Mouse (Mus musculus) G1E (cell line): ENCODE measurements around the gene Prl7a2. TPM values are rescaled to one million over a fixed set of nuclear protein-coding genes. Genes with fewer than 3 reads are reported as not detected.

Experiments used
- ATAC-seq: 2 replicates; pipeline ENCODE4 v1.8.0; 2016; ENCODE audit warnings: mild to moderate bottlenecking; ENCODE audit not compliant: insufficient number of reproducible peaks, poor library complexity, low FRiP score, severe bottlenecking; ENCODE audit errors: extremely low read depth
- DNase-seq: peaks from one replicate; pipeline ENCODE4 v3.0.0; 2012; ENCODE audit warnings: low spot score
- H3K27me3 ChIP-seq: 2 replicates; pipeline ENCODE4 v1.6.1; 2012; ENCODE audit warnings: mild to moderate bottlenecking, low read length, inconsistent platforms; ENCODE audit not compliant: insufficient read depth
- H3K36me3 ChIP-seq: replicated peaks from 2 replicates; pipeline ENCODE3; 2012; ENCODE audit warnings: mild to moderate bottlenecking, inconsistent platforms
- H3K4me1 ChIP-seq: 2 replicates; pipeline ENCODE4 v1.6.1; 2012; ENCODE audit warnings: low read depth, low read length, inconsistent platforms, mixed read lengths; ENCODE audit not compliant: insufficient read depth
- H3K4me3 ChIP-seq: 2 replicates; pipeline ENCODE4 v1.5.1; 2012; ENCODE audit warnings: low read depth, mild to moderate bottlenecking, inconsistent platforms, low read length, moderate library complexity, mixed read lengths
- H3K9me3 ChIP-seq: replicated peaks from 2 replicates; pipeline ENCODE4 v1.6.1; 2012; ENCODE audit warnings: inconsistent platforms
- CTCF ChIP-seq: IDR thresholded peaks from 2 replicates; pipeline ENCODE4 v1.5.1; 2012; ENCODE audit warnings: low read depth, low read length, inconsistent platforms, mixed read lengths
- GATA1 ChIP-seq: IDR thresholded peaks from 2 replicates; pipeline ENCODE4 v1.6.1; 2012; ENCODE audit warnings: borderline replicate concordance, low read length, inconsistent platforms, mixed read lengths
- GATA2 ChIP-seq: IDR thresholded peaks from 2 replicates; pipeline ENCODE4 v1.6.1; 2012; ENCODE audit warnings: low read depth, low read length, inconsistent platforms, borderline replicate concordance
- POLR2AphosphoS5 ChIP-seq: IDR thresholded peaks from 2 replicates; pipeline ENCODE4 v1.6.1; 2012; ENCODE audit warnings: low read depth, low read length, inconsistent platforms; ENCODE audit not compliant: insufficient replicate concordance
- TAL1 ChIP-seq: conservative IDR thresholded peaks from 2 replicates; pipeline ENCODE4 v1.6.1; 2012; ENCODE audit warnings: low read depth, low read length, inconsistent platforms, mixed read lengths
- polyA plus RNA-seq: library from polyadenylated mRNA; stranded (reverse); fragments of >175 nt; gene quantifications from 2 replicates; pipeline ENCODE4 v1.2.3, GENCODE M21; 2012
- total RNA-seq, 2 experiments: library from RNA; stranded (forward) in 1 of 2; stranded (reverse) in 1 of 2; fragments of 200-1000 nt in 1 of 2; fragments of >200 nt in 1 of 2; fragmentation: Nextera tagmentation in 1 of 2; gene quantifications; 2 replicates each; pipeline ENCODE4 v1.2.3; 2014 to 2017

Prl7a2 gene
- total RNA-seq (2014; fragmentation: Nextera tagmentation) (not detected in 2 replicates), total RNA-seq (2017) (not detected in 2 replicates), polyA plus RNA-seq (not detected in 2 replicates)

DNA sequence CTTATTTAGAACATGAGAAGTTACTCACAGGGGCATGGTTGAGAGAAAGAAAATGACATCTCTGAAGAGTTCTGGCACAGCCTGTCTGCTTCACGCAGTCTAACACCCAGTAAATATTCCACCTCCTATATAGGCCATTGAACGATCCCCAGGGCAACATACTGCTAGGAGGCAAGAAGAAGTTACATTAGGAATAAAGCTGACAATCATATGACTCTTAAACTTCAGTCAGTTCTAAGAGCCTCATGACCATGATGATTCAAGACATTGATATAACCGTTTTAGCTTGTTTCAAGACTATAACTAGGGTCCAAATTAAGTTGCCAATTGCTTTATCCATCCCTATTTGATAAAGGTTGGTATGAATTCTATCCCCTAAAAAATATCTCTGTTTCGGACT lies at the start of gene Prl7a2:
TSS of gene Prl7a2 (minus strand) at position 101 of the 400 bp plus-strand sequence.
- no peak for ATAC-seq
- no peaks in the 10 kb centered on the region for H3K4me1 ChIP-seq
- no peak for DNase-seq
- TF ChIP-seq CTCF, result no peak
- no peak for TF ChIP-seq GATA2
- no peak for TF ChIP-seq GATA1
- no peak for TF ChIP-seq POLR2AphosphoS5
- no peak for TF ChIP-seq TAL1
- H3K9me3 ChIP-seq, result no peaks in the 10 kb centered on the region
- no peak within 1 kb of the TSS for H3K4me3 ChIP-seq
- no peaks in the 10 kb centered on the region for H3K36me3 ChIP-seq
- H3K27me3 ChIP-seq, result no peaks in the 10 kb centered on the region

DNA sequence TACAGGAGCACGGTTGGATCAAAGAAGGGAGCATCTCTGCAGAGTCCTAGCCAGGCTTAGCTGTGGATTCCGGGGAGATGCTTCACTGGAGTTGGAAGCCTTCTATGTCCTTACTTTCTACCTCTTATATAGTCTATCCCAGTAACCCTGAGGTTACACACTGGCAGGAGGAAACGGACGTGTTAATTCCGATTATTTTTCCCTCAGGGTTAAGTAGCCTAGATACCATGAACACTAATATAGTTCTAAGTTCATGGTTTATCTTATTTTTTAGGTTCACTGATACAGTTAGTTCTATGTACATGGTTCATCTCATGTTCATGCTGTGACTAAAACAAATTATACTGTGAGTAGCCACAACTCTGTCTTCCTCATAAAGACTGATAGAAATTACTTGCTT lies 48.8 kb upstream of the Prl7a2 start, which contains the start of gene Prl7d1:
TSS of gene Prl7d1 (minus strand) at position 101 of the 400 bp plus-strand sequence.
- no peak for ATAC-seq
- Histone ChIP-seq H3K36me3 (no peaks in the 10 kb centered on the region), H3K4me1 (no peaks in the 10 kb centered on the region), H3K9me3 (no peaks in the 10 kb centered on the region), H3K4me3 (no peak within 1 kb of the TSS), H3K27me3 (no peaks in the 10 kb centered on the region)
- DNase-seq, result no peak
- TF ChIP-seq TAL1 (no peak), CTCF (no peak), POLR2AphosphoS5 (no peak), GATA1 (no peak), GATA2 (no peak)

DNA sequence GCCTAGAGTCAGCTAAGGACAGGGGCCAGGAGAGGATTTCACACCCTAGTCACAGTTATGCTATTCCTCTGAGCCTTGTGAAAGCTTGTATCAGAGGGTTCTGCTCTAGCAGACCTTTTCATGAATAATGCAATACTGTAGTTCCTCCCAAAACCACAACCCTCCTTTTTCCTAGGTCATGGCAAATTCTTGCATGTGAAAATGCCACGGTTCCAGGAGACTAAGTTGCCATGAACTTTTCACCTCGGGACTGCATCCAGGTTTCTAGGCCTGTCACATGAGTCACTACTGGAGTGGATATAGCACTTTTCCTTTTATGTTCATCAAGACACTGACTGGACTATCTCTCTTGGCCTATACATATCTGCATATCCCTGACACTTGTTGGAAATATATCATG lies 38.7 kb upstream of the Prl7a2 start:
- DNase-seq (no peak), ATAC-seq (no peak)
- Histone ChIP-seq H3K27me3 (no peaks in the 10 kb centered on the region), H3K4me3 (no peak overlapping the region), H3K4me1 (no peaks in the 10 kb centered on the region), H3K9me3 (no peaks in the 10 kb centered on the region), H3K36me3 (no peaks in the 10 kb centered on the region)
- TF ChIP-seq CTCF (no peak), GATA1 (no peak), GATA2 (no peak), POLR2AphosphoS5 (no peak), TAL1 (no peak)

DNA sequence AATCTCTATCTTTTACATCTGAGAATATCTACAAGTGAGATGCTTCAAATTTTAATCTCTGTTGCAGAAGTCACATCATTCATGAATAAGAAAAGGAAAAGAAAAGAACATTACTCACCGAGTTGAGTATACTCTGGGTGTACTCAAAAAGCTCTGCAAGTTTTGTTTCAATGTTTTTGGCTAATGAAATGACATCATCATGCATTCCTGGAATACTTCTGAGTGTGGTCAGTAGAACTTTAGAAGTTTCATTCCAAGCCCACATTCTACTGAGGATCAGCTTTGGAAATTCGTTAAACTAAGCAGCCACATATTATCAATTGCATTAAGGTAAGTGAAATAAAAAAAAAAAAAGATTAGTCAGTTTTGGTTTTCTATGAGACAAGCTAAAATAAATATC lies 7.1 kb downstream of the Prl7a2 start:
- no peak overlapping the region for H3K4me3 ChIP-seq
- TF ChIP-seq CTCF, result no peak
- TF ChIP-seq GATA2, result no peak
- no peak for TF ChIP-seq POLR2AphosphoS5
- no peak for TF ChIP-seq GATA1
- TF ChIP-seq TAL1, result no peak
- H3K4me1 ChIP-seq, result no peaks in the 10 kb centered on the region
- no peaks in the 10 kb centered on the region for H3K36me3 ChIP-seq
- DNase-seq (no peak), ATAC-seq (no peak)
- no peaks in the 10 kb centered on the region for H3K27me3 ChIP-seq
- H3K9me3 ChIP-seq, result no peaks in the 10 kb centered on the region

DNA sequence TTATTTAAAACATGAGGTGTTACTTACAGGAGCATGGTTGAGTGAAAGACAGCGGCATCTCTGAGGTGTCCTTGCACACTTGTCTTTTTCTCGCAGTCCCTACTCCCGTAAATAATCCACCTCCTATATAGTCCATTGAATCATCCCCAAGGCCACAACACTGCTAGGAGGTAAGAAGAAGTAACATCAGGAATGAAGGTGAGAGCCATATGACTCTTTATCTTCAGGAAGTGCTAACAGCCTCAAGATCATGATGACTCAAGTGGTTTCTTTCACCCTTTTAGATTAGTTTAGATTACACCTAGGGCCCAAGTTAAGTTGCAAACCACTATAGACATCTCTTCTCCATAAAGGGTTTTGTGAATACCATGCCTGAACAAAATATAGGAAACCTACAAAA lies 25.4 kb downstream of the Prl7a2 start, which contains the start of gene Prl7a1:
TSS of gene Prl7a1 (minus strand) at position 101 of the 400 bp plus-strand sequence.
- Histone ChIP-seq H3K27me3 (no peaks in the 10 kb centered on the region), H3K4me3 (no peak within 1 kb of the TSS), H3K36me3 (no peaks in the 10 kb centered on the region), H3K4me1 (no peaks in the 10 kb centered on the region), H3K9me3 (no peaks in the 10 kb centered on the region)
- DNase-seq (no peak), ATAC-seq (no peak)
- TF ChIP-seq TAL1, result no peak
- no peak for TF ChIP-seq GATA2
- TF ChIP-seq CTCF, result no peak
- TF ChIP-seq GATA1, result no peak
- no peak for TF ChIP-seq POLR2AphosphoS5

DNA sequence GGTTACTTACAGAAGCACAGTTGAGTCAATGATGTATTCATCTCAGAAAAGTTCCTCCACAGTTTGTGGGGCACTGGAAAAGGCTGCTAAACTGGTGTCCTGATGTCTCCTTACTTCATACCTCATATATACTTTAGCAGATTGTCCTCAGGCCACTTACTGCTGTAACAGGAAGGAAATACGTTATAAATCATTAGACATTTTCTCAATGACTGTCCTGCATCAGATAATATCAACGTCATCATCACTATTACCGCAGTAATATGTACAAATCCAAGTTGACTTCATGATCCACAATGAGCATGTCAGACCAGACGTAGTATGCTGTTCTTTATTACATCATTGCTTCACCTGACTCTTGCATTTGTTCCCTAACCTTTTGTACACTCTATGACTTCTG lies 57.4 kb downstream of the Prl7a2 start, which contains the start of gene Prl7b1:
TSS of gene Prl7b1 (minus strand) at position 101 of the 400 bp plus-strand sequence.
- TF ChIP-seq CTCF (no peak), GATA1 (no peak), GATA2 (no peak), TAL1 (no peak), POLR2AphosphoS5 (no peak)
- Histone ChIP-seq H3K4me1 (no peaks in the 10 kb centered on the region), H3K4me3 (no peak within 1 kb of the TSS), H3K27me3 (no peaks in the 10 kb centered on the region), H3K9me3 (no peaks in the 10 kb centered on the region), H3K36me3 (no peaks in the 10 kb centered on the region)
- no peak for DNase-seq
- no peak for ATAC-seq

Other genes starting within 250 kb of the Prl7a2 start
- not detected in 2 replicates for gene Prl8a6, start 229.3 kb downstream of the Prl7a2 start, total RNA-seq (2014; fragmentation: Nextera tagmentation)
- not detected in 2 replicates for gene Prl8a6, start 229.3 kb downstream of the Prl7a2 start, total RNA-seq (2017)
- gene Prl8a6, start 229.3 kb downstream of the Prl7a2 start, polyA plus RNA-seq, result not detected in 2 replicates
- not detected in 2 replicates for gene Prl8a8, start 154.8 kb downstream of the Prl7a2 start, total RNA-seq (2014; fragmentation: Nextera tagmentation)
- not detected in 2 replicates for gene Prl8a8, start 154.8 kb downstream of the Prl7a2 start, total RNA-seq (2017)
- not detected in 2 replicates for gene Prl8a8, start 154.8 kb downstream of the Prl7a2 start, polyA plus RNA-seq
- gene Prl8a9, start 103.4 kb downstream of the Prl7a2 start, total RNA-seq (2014; fragmentation: Nextera tagmentation), result not detected in 2 replicates
- 0.23 TPM in 1 of 2 replicates, not detected in the other for gene Prl8a9, start 103.4 kb downstream of the Prl7a2 start, total RNA-seq (2017)
- gene Prl8a9, start 103.4 kb downstream of the Prl7a2 start, polyA plus RNA-seq, result not detected in 2 replicates
- gene Prl8a1, start 85.9 kb downstream of the Prl7a2 start, total RNA-seq (2014; fragmentation: Nextera tagmentation), result not detected in 2 replicates
- 0.22 TPM in 1 of 2 replicates, not detected in the other for gene Prl8a1, start 85.9 kb downstream of the Prl7a2 start, total RNA-seq (2017)
- gene Prl8a1, start 85.9 kb downstream of the Prl7a2 start, polyA plus RNA-seq, result not detected in 2 replicates
- not detected in 2 replicates for gene Prl7b1, start 57.5 kb downstream of the Prl7a2 start, total RNA-seq (2014; fragmentation: Nextera tagmentation)
- 1.5 and 2.0 TPM in 2 replicates for gene Prl7b1, start 57.5 kb downstream of the Prl7a2 start, total RNA-seq (2017)
- gene Prl7b1, start 57.5 kb downstream of the Prl7a2 start, polyA plus RNA-seq, result not detected in 2 replicates
- gene Prl7a1, start 25.5 kb downstream of the Prl7a2 start, total RNA-seq (2014; fragmentation: Nextera tagmentation), result not detected in 2 replicates
- gene Prl7a1, start 25.5 kb downstream of the Prl7a2 start, total RNA-seq (2017), result not detected in 2 replicates
- gene Prl7a1, start 25.5 kb downstream of the Prl7a2 start, polyA plus RNA-seq, result not detected in 2 replicates
- not detected in 2 replicates for gene Prl7d1, start 48.7 kb upstream of the Prl7a2 start, total RNA-seq (2014; fragmentation: Nextera tagmentation)
- gene Prl7d1, start 48.7 kb upstream of the Prl7a2 start, total RNA-seq (2017), result 0.05 TPM in 1 of 2 replicates, not detected in the other
- not detected in 2 replicates for gene Prl7d1, start 48.7 kb upstream of the Prl7a2 start, polyA plus RNA-seq
- gene Prl7c1, start 112.8 kb upstream of the Prl7a2 start, total RNA-seq (2014; fragmentation: Nextera tagmentation), result not detected in 2 replicates
- not detected in 2 replicates for gene Prl7c1, start 112.8 kb upstream of the Prl7a2 start, total RNA-seq (2017)
- not detected in 2 replicates for gene Prl7c1, start 112.8 kb upstream of the Prl7a2 start, polyA plus RNA-seq
- gene Prl2a1, start 133.6 kb upstream of the Prl7a2 start, total RNA-seq (2014; fragmentation: Nextera tagmentation), result not detected in 2 replicates
- gene Prl2a1, start 133.6 kb upstream of the Prl7a2 start, total RNA-seq (2017), result not detected in 2 replicates
- not detected in 2 replicates for gene Prl2a1, start 133.6 kb upstream of the Prl7a2 start, polyA plus RNA-seq
- gene Prl2c1, start 181.3 kb upstream of the Prl7a2 start, total RNA-seq (2014; fragmentation: Nextera tagmentation), result not detected in 2 replicates
- gene Prl2c1, start 181.3 kb upstream of the Prl7a2 start, total RNA-seq (2017), result not detected in 2 replicates
- not detected in 2 replicates for gene Prl2c1, start 181.3 kb upstream of the Prl7a2 start, polyA plus RNA-seq